In the genomic region with DNA sequence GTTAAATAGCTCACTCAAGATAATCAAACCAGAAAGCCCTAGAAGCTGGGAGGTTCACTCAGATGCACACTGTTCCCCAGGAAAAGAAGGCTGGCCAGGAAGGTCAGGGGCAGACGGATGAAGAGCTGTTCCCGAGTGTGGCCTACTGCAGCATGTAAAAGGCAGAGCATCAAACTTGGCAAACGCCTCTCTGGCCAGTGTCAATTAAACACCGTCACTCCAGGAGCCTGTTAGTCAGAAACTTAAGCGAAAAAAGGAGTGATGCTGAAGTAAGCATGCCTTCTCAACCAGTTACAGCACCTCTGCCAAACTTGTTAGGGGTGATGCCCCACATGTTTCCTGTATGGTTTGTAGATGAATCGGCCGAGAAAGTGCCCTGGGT, we compare ENCODE assay signal across 8 mouse cellular contexts.
DNase-seq lines count a peak whose midpoint lies in the region; ATAC-seq and TF ChIP-seq lines count a peak whose summit lies in the region.

No protein-coding gene starts in this region.

- peaks cover 18% of the 10 kb centered on the region for H3K4me1 ChIP-seq in intestine, embryonic 14.5 days (replicated peaks; ENCODE audit: control insufficient read depth, insufficient read depth, low read length)
- H3K4me1 ChIP-seq in intestine, postnatal 0 days (replicated peaks; ENCODE audit: control insufficient read depth, insufficient read depth, low read length): no peaks in the 10 kb centered on the region
- peaks cover 33% of the 10 kb centered on the region for H3K4me1 ChIP-seq in heart, embryonic 16.5 days (ENCODE audit: control insufficient read depth, insufficient read depth, low read length)
- H3K4me1 ChIP-seq in limb, embryonic 11.5 days (ENCODE audit: control insufficient read depth, insufficient read depth, low read length): peaks cover 7% of the 10 kb centered on the region; the same call in 1 of the 2 replicates
- H3K4me1 ChIP-seq in midbrain, embryonic 11.5 days (ENCODE audit: control insufficient read depth, insufficient read depth, low read length): no peaks in the 10 kb centered on the region

- H3K27ac ChIP-seq in intestine, embryonic 14.5 days (ENCODE audit: low read depth): no peak overlapping the region
- H3K27ac ChIP-seq in intestine, postnatal 0 days (ENCODE audit: low read depth, low read length): no peak overlapping the region
- H3K27ac ChIP-seq in heart, embryonic 16.5 days (ENCODE audit: low read length): peak overlapping the region; percentile 82
- H3K27ac ChIP-seq in limb, embryonic 11.5 days (replicated peaks; ENCODE audit: low read depth, low read length): no peak overlapping the region
- no peak overlapping the region for H3K27ac ChIP-seq in midbrain, embryonic 11.5 days (ENCODE audit: low read depth, low read length)

- no peaks in the 10 kb centered on the region for H3K9me3 ChIP-seq in intestine, embryonic 14.5 days (ENCODE audit: control insufficient read depth, low read length)
- no peaks in the 10 kb centered on the region for H3K9me3 ChIP-seq in intestine, postnatal 0 days (ENCODE audit: control insufficient read depth)
- H3K9me3 ChIP-seq in heart, embryonic 16.5 days (replicated peaks; ENCODE audit: control insufficient read depth, low read length): no peaks in the 10 kb centered on the region
- no peaks in the 10 kb centered on the region for H3K9me3 ChIP-seq in limb, embryonic 11.5 days (ENCODE audit: control insufficient read depth, low read length)
- no peaks in the 10 kb centered on the region for H3K9me3 ChIP-seq in midbrain, embryonic 11.5 days (ENCODE audit: control insufficient read depth, low read length)

- ATAC-seq in intestine, embryonic 14.5 days (replicated peaks; ENCODE audit: low FRiP score, low TSS enrichment, low read depth): peak; percentile 19; the same call in 1 of the 2 replicates
- ATAC-seq in intestine, postnatal 0 days: no peak
- ATAC-seq in heart, embryonic 16.5 days (replicated peaks; ENCODE audit: extremely low read depth, insufficient read depth, low FRiP score): peak; percentile 72
- 0 out of 2 replicates have a peak, but pooled peaks have one; percentile 3 for ATAC-seq in limb, embryonic 11.5 days (ENCODE audit: insufficient number of reproducible peaks, low FRiP score, low TSS enrichment, low read depth)
- no peak for ATAC-seq in midbrain, embryonic 11.5 days (ENCODE audit: low FRiP score)

- H3K4me3 ChIP-seq in intestine, embryonic 14.5 days (ENCODE audit: low read depth, low read length): no peak overlapping the region
- H3K4me3 ChIP-seq in intestine, postnatal 0 days (ENCODE audit: low read depth, low read length): no peak overlapping the region
- no peak overlapping the region for H3K4me3 ChIP-seq in heart, embryonic 16.5 days (ENCODE audit: low read length)
- no peak overlapping the region for H3K4me3 ChIP-seq in limb, embryonic 11.5 days (ENCODE audit: low read depth, low read length)
- H3K4me3 ChIP-seq in midbrain, embryonic 11.5 days (ENCODE audit: low read depth, low read length): no peak overlapping the region

- no peaks in the 10 kb centered on the region for H3K27me3 ChIP-seq in intestine, embryonic 14.5 days (replicated peaks; ENCODE audit: control insufficient read depth, insufficient read depth, low read length)
- no peaks in the 10 kb centered on the region for H3K27me3 ChIP-seq in intestine, postnatal 0 days (replicated peaks; ENCODE audit: control insufficient read depth, insufficient read depth, low read length)
- no peaks in the 10 kb centered on the region; the same call in 1 of the 2 replicates for H3K27me3 ChIP-seq in heart, embryonic 16.5 days (ENCODE audit: control insufficient read depth, insufficient read depth, low read length)
- no peaks in the 10 kb centered on the region for H3K27me3 ChIP-seq in limb, embryonic 11.5 days (ENCODE audit: control insufficient read depth, insufficient read depth, low read length)
- H3K27me3 ChIP-seq in midbrain, embryonic 11.5 days (ENCODE audit: control insufficient read depth, insufficient read depth, low read length): no peaks in the 10 kb centered on the region

- H3K4me2 ChIP-seq in intestine, embryonic 14.5 days (ENCODE audit: low read length): no peak overlapping the region
- H3K4me2 ChIP-seq in intestine, postnatal 0 days (replicated peaks; ENCODE audit: low read depth): no peak overlapping the region
- H3K4me2 ChIP-seq in heart, embryonic 16.5 days (ENCODE audit: low read depth, low read length): 0 out of 2 replicates have a peak overlapping the region, but pooled peaks have one; percentile 27
- no peak overlapping the region for H3K4me2 ChIP-seq in limb, embryonic 11.5 days (ENCODE audit: low read depth, severe bottlenecking)
- no peak overlapping the region for H3K4me2 ChIP-seq in midbrain, embryonic 11.5 days

- DNase-seq in intestine, embryonic 14.5 days (ENCODE audit: low spot score): peak; percentile 56
- peak; percentile 57 to 59 for DNase-seq in cerebellum, postnatal 10 days
- DNase-seq in limb, embryonic 11.5 days (ENCODE audit: low spot score): peak; percentile 23
- DNase-seq in midbrain, embryonic 11.5 days (ENCODE audit: low spot score, missing footprints): no peak
- DNase-seq in right cerebral cortex, postnatal 25 days: no peak
- no peak for DNase-seq in gastrocnemius, adult 8-10 months (ENCODE audit: low spot score in 2 of 2)

- 22% methylated on average over 7 of the region's 7 CpGs for WGBS in intestine, embryonic 14.5 days
- WGBS in intestine, postnatal 0 days: 48% methylated on average over 7 of the region's 7 CpGs
- WGBS in heart, embryonic 16.5 days: 27% methylated on average over 7 of the region's 7 CpGs
- WGBS in limb, embryonic 11.5 days: 23% methylated on average over 7 of the region's 7 CpGs
- 61% methylated on average over 7 of the region's 7 CpGs for WGBS in midbrain, embryonic 11.5 days

- H3K36me3 ChIP-seq in intestine, embryonic 14.5 days (ENCODE audit: control insufficient read depth, insufficient read depth, low read length): no peaks in the 10 kb centered on the region
- H3K36me3 ChIP-seq in intestine, postnatal 0 days (ENCODE audit: control insufficient read depth, insufficient read depth): no peaks in the 10 kb centered on the region
- no peaks in the 10 kb centered on the region for H3K36me3 ChIP-seq in heart, embryonic 16.5 days (ENCODE audit: control insufficient read depth, insufficient read depth)
- H3K36me3 ChIP-seq in limb, embryonic 11.5 days (ENCODE audit: control insufficient read depth, insufficient read depth, low read length): no peaks in the 10 kb centered on the region
- H3K36me3 ChIP-seq in midbrain, embryonic 11.5 days (ENCODE audit: control insufficient read depth, insufficient read depth, low read length): no peaks in the 10 kb centered on the region

- no peak for TF ChIP-seq CTCF in intestine, postnatal 0 days (IDR thresholded peaks at IDR 0.05; ENCODE audit: low read depth)

- H3K9ac ChIP-seq in intestine, embryonic 14.5 days (ENCODE audit: low read length): no peak overlapping the region
- H3K9ac ChIP-seq in intestine, postnatal 0 days (ENCODE audit: low read depth, low read length): no peak overlapping the region
- no peak overlapping the region for H3K9ac ChIP-seq in heart, embryonic 16.5 days (ENCODE audit: low read length)
- no peak overlapping the region for H3K9ac ChIP-seq in limb, embryonic 11.5 days (ENCODE audit: low read length)
- no peak overlapping the region for H3K9ac ChIP-seq in midbrain, embryonic 11.5 days (ENCODE audit: low read length)

Comparison
In these comparisons a context has a peak if more than half of its experiments do, and no peak if none do; other contexts are left out.
1. ATAC-seq: peak in intestine, embryonic 14.5 days (single experiment), heart, embryonic 16.5 days (single experiment) and limb, embryonic 11.5 days (single experiment); none in intestine, postnatal 0 days (single experiment) and midbrain, embryonic 11.5 days (single experiment).
2. DNase-seq: peak in intestine, embryonic 14.5 days (single experiment), cerebellum, postnatal 10 days (2 of 2) and limb, embryonic 11.5 days (single experiment); none in midbrain, embryonic 11.5 days (single experiment), right cerebral cortex, postnatal 25 days (single experiment) and gastrocnemius, adult 8-10 months (0 of 2).